Mouse (Mus musculus): Measurements from ENCODE around the gene Tuba8. TPM values are rescaled to one million over a fixed set of nuclear protein-coding genes. Genes with fewer than 3 reads are reported as not detected.

Tuba8 gene
- polyA plus RNA-seq (2011; ENCODE audit: insufficient read length, low read depth, missing spikeins) = 1.8 and 7.1 TPM in 2 replicates

DNA sequence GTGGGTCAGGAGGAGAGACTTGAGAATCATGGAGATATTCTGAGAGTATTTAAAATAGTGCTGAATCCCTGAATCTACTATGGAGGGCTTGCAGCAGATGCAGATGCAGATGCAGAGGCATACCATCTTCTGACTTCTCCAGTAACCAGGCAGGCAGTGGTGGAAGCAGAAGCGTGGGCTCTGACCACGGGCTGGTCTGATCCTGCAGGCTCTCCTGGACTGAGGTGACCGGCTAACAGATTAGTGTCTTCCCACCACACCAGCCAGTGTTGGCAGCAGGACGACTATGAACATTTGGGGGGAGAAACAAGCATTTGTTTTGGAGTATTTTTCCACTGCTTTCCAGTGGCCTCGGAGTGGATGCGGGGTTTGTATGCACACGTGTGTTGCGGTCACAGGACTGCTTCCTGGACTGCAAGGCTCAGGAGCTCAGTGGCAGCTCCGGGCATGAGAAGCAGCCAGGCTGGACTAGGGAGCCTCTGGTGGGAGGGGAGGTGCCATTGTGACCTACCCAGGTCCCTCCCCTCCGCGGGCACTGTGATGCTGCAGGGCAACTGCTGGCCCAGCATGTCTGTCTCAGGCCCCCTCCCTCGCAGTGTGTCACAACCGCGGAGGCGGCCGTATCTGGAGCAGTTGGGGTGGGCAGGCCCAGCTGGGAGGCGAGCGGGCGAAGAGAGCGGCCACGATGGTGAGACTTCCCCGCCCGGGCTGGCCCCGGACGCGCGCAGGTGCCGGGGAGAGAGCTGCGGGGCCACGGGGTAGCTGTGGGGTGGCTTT lies at the start of gene Tuba8:
Gene Tuba8 (plus strand): TSS at position 548 of the 777 bp plus-strand sequence.
- Histone ChIP-seq H3K4me1 (ENCODE audit: control insufficient read depth, insufficient read depth, low read length) (peaks cover 10% of the 10 kb centered on the region), H3K4me3 (ENCODE audit: insufficient read depth, low read length) (peak within 1 kb of the TSS; percentile 40), H3K27ac (ENCODE audit: insufficient read depth, low read length) (no peak within 1 kb of the TSS)
- TF ChIP-seq POLR2A (IDR thresholded peaks at IDR 0.05; ENCODE audit: low read depth, low read length) (no peak), CTCF (IDR thresholded peaks at IDR 0.05; ENCODE audit: borderline replicate concordance, insufficient read depth, low read length) (no peak)

DNA sequence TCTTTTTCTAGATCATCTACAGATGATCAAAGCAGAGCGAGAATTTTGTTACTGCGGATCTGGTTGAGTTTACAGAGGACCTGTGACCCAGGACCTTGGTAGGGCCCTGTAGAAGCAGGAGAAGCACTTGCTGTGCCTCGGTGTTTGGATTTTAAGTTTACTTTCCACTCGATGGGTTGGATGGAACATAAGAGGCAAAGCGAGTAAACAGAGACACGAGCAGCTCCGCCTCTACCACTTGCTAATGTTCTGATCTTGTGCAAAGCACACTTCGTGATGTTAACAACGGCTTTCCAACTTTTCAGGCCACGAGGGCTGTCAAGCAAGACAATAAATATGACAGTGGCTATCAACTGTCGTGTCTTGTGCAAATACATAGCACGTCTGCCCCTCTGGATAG lies 47.9 kb upstream of the Tuba8 start:
- no peak overlapping the region for H3K27ac ChIP-seq (ENCODE audit: insufficient read depth, low read length)
- H3K4me3 ChIP-seq (ENCODE audit: insufficient read depth, low read length) = no peak overlapping the region
- H3K4me1 ChIP-seq (ENCODE audit: control insufficient read depth, insufficient read depth, low read length) = peaks cover 5% of the 10 kb centered on the region
- TF ChIP-seq POLR2A (IDR thresholded peaks at IDR 0.05; ENCODE audit: low read depth, low read length) = no peak
- no peak for TF ChIP-seq CTCF (IDR thresholded peaks at IDR 0.05; ENCODE audit: borderline replicate concordance, insufficient read depth, low read length)

DNA sequence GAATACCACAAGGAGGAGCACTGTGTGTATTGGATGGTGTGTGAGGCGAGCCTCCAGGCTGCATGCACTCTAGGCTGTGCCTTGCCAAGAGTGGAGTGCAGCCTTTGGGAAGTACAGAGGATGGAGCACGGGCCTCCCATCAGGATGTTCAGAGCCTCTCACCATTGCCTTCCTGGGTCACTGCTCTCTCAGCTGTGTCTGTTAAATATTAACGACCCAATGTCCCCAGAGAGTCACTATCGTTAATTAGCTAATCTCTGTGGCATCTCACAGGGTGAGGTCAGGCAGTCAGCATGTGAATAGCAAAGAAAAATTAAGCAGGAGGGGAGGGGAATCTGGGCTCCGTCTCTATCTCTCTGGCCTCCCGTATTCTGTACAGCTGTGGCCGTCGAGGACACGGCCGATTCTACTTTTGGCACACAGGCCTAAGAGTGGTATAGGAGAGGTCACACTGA lies 44.4 kb upstream of the Tuba8 start:
- no peaks in the 10 kb centered on the region for H3K4me1 ChIP-seq (ENCODE audit: control insufficient read depth, insufficient read depth, low read length)
- H3K27ac ChIP-seq (ENCODE audit: insufficient read depth, low read length) = no peak overlapping the region
- no peak overlapping the region for H3K4me3 ChIP-seq (ENCODE audit: insufficient read depth, low read length)
- TF ChIP-seq POLR2A (IDR thresholded peaks at IDR 0.05; ENCODE audit: low read depth, low read length) (no peak), CTCF (IDR thresholded peaks at IDR 0.05; ENCODE audit: borderline replicate concordance, insufficient read depth, low read length) (no peak)

DNA sequence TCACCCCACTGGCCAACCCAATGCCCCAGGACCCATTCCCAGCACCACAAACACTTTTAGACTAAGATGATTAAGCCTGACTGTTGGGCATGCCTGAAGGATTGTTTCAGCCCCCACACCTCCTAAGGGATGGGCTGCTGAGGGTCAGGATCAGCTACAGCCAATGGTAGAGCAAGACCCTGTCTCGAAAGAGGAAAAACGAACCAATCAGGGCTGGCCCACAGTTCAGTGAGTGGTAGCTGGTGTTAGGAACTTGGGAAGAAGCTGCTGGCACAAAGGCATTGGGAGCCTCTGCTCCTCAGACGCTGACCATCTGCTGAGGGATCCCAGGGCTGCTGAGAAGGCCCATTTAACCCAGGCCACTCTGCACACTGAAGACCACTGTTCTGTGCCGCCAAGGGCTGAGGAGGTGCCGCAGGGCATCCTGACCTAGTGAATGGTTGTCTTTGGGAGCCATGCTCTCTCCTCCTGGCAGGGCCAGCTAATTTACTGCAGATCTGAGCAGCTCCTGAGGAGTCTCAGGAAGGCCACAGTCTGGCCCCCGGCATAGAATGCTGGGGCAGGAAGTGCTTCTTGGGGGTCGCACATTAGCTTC lies 43.0 kb upstream of the Tuba8 start:
- no peak for TF ChIP-seq CTCF (IDR thresholded peaks at IDR 0.05; ENCODE audit: borderline replicate concordance, insufficient read depth, low read length)
- TF ChIP-seq POLR2A (IDR thresholded peaks at IDR 0.05; ENCODE audit: low read depth, low read length) = no peak
- no peak overlapping the region for H3K27ac ChIP-seq (ENCODE audit: insufficient read depth, low read length)
- no peaks in the 10 kb centered on the region for H3K4me1 ChIP-seq (ENCODE audit: control insufficient read depth, insufficient read depth, low read length)

DNA sequence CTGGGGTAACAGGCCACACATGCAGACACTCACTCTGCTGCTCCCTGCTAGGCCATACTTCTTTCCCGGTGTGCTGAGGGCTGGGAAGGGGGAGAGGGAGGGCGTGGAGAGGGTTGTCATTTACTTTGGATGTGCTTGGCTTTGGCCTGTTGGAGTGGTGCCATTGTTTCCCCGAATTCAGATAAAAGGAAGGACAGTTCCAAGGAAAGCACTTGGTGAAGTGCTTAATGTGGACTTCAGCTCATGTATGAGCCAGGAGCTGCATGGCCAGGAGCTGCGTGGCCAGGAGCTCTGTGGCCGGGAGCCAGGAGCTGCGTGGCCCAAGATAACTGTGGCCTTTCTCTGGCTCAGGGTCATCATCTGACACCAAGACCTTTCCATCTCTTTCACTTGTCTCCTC lies 39.4 kb upstream of the Tuba8 start:
- Histone ChIP-seq H3K27ac (ENCODE audit: insufficient read depth, low read length) (no peak overlapping the region), H3K4me3 (ENCODE audit: insufficient read depth, low read length) (no peak overlapping the region), H3K4me1 (ENCODE audit: control insufficient read depth, insufficient read depth, low read length) (no peaks in the 10 kb centered on the region)
- TF ChIP-seq POLR2A (IDR thresholded peaks at IDR 0.05; ENCODE audit: low read depth, low read length) = no peak
- no peak for TF ChIP-seq CTCF (IDR thresholded peaks at IDR 0.05; ENCODE audit: borderline replicate concordance, insufficient read depth, low read length)

More for the DNA sequence above, 43.0 kb upstream of the Tuba8 start:
- H3K4me3 ChIP-seq (ENCODE audit: insufficient read depth, low read length) = no peak overlapping the region

DNA sequence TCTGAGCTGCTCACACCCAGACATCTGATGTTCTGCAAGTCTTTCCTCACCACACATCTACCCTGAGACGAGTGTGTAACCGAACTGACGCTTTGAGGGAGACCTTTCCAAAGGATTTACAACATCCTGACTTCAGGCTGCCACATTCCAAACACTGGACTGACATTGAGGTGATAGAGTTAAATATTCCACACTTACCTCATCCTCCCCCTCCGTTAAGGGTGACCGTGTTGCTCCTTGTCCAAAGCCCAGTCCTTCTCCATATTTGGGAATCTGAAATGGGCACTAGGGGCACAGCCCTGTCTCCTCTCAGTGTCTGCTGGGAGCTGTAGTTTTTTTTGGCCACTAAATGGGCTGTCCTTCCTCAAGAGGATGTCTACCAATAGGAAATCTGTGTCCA lies 37.0 kb upstream of the Tuba8 start:
- Histone ChIP-seq H3K4me3 (ENCODE audit: insufficient read depth, low read length) (no peak overlapping the region), H3K27ac (ENCODE audit: insufficient read depth, low read length) (no peak overlapping the region), H3K4me1 (ENCODE audit: control insufficient read depth, insufficient read depth, low read length) (no peaks in the 10 kb centered on the region)
- TF ChIP-seq CTCF (IDR thresholded peaks at IDR 0.05; ENCODE audit: borderline replicate concordance, insufficient read depth, low read length) = no peak
- no peak for TF ChIP-seq POLR2A (IDR thresholded peaks at IDR 0.05; ENCODE audit: low read depth, low read length)

DNA sequence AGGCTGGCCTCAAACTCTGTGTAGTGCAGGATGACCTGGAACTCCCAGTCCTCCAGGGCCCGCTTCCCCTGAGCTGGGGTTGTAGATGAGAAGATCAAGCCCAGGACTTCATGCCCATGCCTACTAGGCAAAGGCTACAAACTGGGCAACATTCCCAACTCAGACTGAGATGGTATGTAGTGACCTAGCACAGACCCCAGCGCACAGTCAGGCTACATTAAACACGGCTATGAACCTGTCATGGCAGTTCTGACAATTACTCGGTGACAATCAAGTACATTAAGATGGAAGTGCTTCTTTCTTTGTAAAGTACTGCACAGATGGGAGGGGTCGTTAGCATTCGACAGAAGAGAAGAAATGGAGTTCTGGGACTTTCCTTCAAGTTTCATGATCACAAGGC lies 35.7 kb upstream of the Tuba8 start:
- TF ChIP-seq POLR2A (IDR thresholded peaks at IDR 0.05; ENCODE audit: low read depth, low read length) (no peak), CTCF (IDR thresholded peaks at IDR 0.05; ENCODE audit: borderline replicate concordance, insufficient read depth, low read length) (no peak)
- no peak overlapping the region for H3K27ac ChIP-seq (ENCODE audit: insufficient read depth, low read length)

DNA sequence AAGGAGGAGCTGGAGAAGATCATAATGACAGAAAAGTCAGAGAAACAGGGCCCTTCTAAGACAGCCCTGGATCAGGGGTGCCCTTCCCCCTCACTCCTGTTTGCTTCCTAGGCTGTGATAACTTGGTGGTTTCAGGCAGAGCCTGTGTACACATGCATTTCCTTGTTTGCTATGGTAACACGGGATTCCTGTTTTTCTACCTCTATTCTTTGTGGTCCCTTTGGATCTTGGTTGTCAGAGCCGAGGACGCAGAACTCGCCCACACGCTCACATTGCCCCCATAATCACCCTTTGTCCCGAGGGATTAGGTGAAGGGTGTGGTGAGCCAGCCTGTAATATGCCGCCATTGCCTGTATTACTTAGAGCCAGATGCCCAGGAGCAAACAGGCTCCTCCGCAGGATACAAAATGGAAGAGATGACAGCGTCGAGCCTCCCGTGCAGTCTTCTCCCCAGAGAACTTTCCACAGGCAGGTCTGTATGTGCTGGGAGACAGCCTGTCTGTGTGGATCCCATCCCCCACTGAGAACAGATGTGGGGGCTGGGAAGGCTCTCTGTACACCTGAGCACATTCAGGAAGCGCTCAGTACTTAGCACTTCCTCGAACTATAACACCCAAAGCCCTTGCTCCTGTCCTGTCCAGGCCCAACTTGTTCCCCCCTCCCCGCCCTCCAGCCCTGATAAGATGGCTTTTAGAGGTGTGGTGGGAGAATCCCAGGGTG lies 34.3 kb upstream of the Tuba8 start:
- H3K27ac ChIP-seq (ENCODE audit: insufficient read depth, low read length) = no peak overlapping the region
- TF ChIP-seq POLR2A (IDR thresholded peaks at IDR 0.05; ENCODE audit: low read depth, low read length) = no peak
- TF ChIP-seq CTCF (IDR thresholded peaks at IDR 0.05; ENCODE audit: borderline replicate concordance, insufficient read depth, low read length) = no peak

More for the DNA sequence above, 35.7 kb upstream of the Tuba8 start:
- no peaks in the 10 kb centered on the region for H3K4me1 ChIP-seq (ENCODE audit: control insufficient read depth, insufficient read depth, low read length)
- H3K4me3 ChIP-seq (ENCODE audit: insufficient read depth, low read length) = no peak overlapping the region

DNA sequence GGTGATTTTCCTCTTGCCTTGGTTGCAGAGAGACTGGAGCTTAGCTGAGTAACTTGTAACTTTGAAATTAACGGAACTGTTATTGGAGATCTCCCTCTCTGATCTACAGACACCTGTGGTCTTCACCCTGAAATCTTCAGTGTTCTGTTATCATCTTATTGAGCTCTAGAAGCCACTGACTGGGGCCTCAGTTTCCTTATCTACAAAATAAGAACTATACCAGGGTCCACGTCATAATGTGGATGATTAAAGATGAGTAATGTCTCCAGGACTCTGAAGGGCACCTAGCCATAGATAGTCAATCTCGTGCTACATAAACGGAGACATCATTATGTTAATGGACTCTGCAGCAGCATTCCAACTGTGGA lies 33.8 kb upstream of the Tuba8 start:
- TF ChIP-seq POLR2A (IDR thresholded peaks at IDR 0.05; ENCODE audit: low read depth, low read length) (no peak), CTCF (IDR thresholded peaks at IDR 0.05; ENCODE audit: borderline replicate concordance, insufficient read depth, low read length) (no peak)
- Histone ChIP-seq H3K4me3 (ENCODE audit: insufficient read depth, low read length) (no peak overlapping the region), H3K27ac (ENCODE audit: insufficient read depth, low read length) (no peak overlapping the region), H3K4me1 (ENCODE audit: control insufficient read depth, insufficient read depth, low read length) (no peaks in the 10 kb centered on the region)

More for the DNA sequence above, 34.3 kb upstream of the Tuba8 start:
- Histone ChIP-seq H3K4me1 (ENCODE audit: control insufficient read depth, insufficient read depth, low read length) (no peaks in the 10 kb centered on the region), H3K4me3 (ENCODE audit: insufficient read depth, low read length) (no peak overlapping the region)
